Mouse (Mus musculus): Measurements from ENCODE around the gene Galnt2.

DNA sequence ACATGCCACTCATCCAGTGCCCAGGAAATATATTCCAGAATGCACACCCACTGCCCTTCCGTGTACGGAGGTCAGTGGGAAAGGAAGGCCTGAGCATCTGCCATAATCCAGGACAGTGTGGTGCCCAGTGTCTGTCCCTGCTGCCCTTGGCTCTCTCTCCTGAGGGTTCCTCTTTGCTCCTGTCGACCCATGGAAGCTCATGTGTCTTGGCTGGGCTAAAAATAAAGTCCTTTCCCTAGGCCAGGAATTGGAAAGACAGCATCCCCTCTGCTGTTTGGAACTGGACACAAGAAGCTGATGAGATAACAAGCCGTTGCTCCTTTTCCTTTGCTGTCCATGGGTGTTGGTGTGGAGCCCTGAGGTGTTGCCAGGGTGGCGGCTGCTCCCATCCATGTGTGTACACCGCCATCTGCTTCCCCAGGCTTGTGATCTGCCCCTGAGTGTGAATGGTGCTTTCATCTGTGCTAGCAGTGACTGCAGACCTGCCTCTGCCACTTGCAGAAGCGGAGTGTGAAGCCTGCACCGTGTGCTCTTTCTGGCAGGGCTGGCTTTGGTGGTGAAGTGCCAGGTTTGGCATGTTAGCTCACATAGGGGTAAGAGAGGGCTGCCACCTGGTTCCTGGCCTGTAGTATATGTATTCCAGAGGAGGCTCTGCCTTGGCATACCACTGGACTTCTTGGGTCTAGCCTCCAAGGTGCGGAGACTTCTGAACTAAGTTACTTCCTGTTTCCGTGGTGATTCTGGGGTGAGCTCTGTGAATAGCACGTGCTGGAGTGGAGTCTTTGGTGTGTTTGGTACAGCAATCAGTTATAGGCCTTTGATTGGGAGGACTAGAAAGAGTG, 50.7 kb downstream of the Galnt2 start:
- TF ChIP-seq EP300 (IDR thresholded peaks at IDR 0.05; ENCODE audit: low read depth) (no peak), CTCF (IDR thresholded peaks at IDR 0.05; ENCODE audit: low read depth) (no peak)

All from liver, postnatal 0 days (tissue).